Mouse (Mus musculus): ENCODE measurements at regions not wholly inside any gene's neighbourhood (a gene's known extent, or its start where the extent isn't known, plus 50 kb on each side); places are given as distances from the start of the nearest gene placed in this dataset.

DNA sequence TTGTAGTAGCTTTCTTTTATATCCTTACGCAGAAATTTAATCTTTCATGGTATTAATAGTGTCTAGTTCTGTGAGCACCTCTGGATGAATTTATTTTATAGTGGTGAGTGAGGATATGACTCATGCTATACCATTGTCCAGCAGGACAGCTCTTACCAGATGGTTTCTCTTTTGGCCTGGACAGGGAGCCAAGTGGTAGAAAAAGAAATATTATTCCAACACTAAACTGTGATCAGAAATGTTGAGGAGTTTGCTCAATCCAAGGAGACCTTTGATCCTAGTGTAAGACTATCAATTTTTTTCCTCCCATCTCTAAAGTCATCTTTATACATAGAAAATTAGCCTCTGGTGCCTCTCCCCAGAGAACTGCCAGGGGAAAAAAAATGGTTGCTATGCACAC lies 86.0 kb upstream of the Ppp3ca start:
- H3K79me2 ChIP-seq (replicated peaks; ENCODE audit: control insufficient read depth, extremely low read depth, insufficient read depth, poor library complexity, severe bottlenecking) = no peaks in the 10 kb centered on the region
- no peak overlapping the region for H3K4me2 ChIP-seq (ENCODE audit: insufficient read depth, low read depth, poor library complexity, severe bottlenecking)
- no peaks in the 10 kb centered on the region for H3K9me3 ChIP-seq (replicated peaks; ENCODE audit: low read length)
- H3K9ac ChIP-seq (ENCODE audit: insufficient read depth, low read depth) = no peak overlapping the region
- DNase-seq (ENCODE audit: extremely low read depth) = no peak
- no peak for TF ChIP-seq USF2 (conservative IDR thresholded peaks at IDR 0.05; ENCODE audit: low read depth, low read length)
- no peak for TF ChIP-seq JUND (conservative IDR thresholded peaks at IDR 0.05; ENCODE audit: low read depth, low read length)
- no peak for TF ChIP-seq SMC3 (IDR thresholded peaks at IDR 0.05; ENCODE audit: low read depth, low read length)
- no peak for TF ChIP-seq GABPA (IDR thresholded peaks at IDR 0.05; ENCODE audit: insufficient replicate concordance, low read depth, low read length)
- TF ChIP-seq ZKSCAN1 (IDR thresholded peaks at IDR 0.05; ENCODE audit: borderline replicate concordance, low read depth, low read length) = no peak
- no peak for TF ChIP-seq PAX5 (IDR thresholded peaks at IDR 0.05; ENCODE audit: low read length)
- TF ChIP-seq MYC (IDR thresholded peaks at IDR 0.05; ENCODE audit: low read depth, low read length) = no peak
- TF ChIP-seq ZC3H11A (IDR thresholded peaks at IDR 0.05; ENCODE audit: low read depth, low read length) = no peak
- TF ChIP-seq NRF1 (IDR thresholded peaks at IDR 0.05; ENCODE audit: low read depth, low read length) = no peak
- no peak for TF ChIP-seq HCFC1 (IDR thresholded peaks at IDR 0.05; ENCODE audit: low read depth, low read length)
- no peak for TF ChIP-seq BHLHE40 (IDR thresholded peaks at IDR 0.05; ENCODE audit: low read depth, low read length)
- TF ChIP-seq MXI1 (IDR thresholded peaks at IDR 0.05; ENCODE audit: low read depth, low read length) = no peak
- TF ChIP-seq POLR2AphosphoS2 (IDR thresholded peaks at IDR 0.05; ENCODE audit: low read depth, low read length) = no peak
- dilution Hi-C loops (cut with MboI; ENCODE audit: extremely low pct_ligation_motif_present, extremely low pct_unique_long_range_greater_than_20kb, low sequenced_read_pairs) = no loop called here
- no peak overlapping the region for H3K4me3 ChIP-seq (replicated peaks in 1 of 3; ENCODE audit: low read depth in 2 of 3, low read length in 2 of 3, poor library complexity in 1 of 3)
- H3K36me3 ChIP-seq (replicated peaks in 1 of 2; ENCODE audit: control insufficient read depth in 1 of 2, insufficient read depth in 1 of 2, low read length in 1 of 2) = no peaks in the 10 kb centered on the region
- no peak overlapping the region for H3K27ac ChIP-seq (ENCODE audit: insufficient read depth, low read depth)
- H3K27me3 ChIP-seq (replicated peaks) = no peaks in the 10 kb centered on the region
- no peaks in the 10 kb centered on the region for H3K4me1 ChIP-seq (ENCODE audit: control insufficient read depth in 1 of 2, insufficient read depth in 2 of 2)
- in situ Hi-C loops (cut with MboI; ENCODE audit: low pct_ligation_motif_present, low pct_unique_long_range_greater_than_20kb, low sequenced_read_pairs) = no loop called here

DNA sequence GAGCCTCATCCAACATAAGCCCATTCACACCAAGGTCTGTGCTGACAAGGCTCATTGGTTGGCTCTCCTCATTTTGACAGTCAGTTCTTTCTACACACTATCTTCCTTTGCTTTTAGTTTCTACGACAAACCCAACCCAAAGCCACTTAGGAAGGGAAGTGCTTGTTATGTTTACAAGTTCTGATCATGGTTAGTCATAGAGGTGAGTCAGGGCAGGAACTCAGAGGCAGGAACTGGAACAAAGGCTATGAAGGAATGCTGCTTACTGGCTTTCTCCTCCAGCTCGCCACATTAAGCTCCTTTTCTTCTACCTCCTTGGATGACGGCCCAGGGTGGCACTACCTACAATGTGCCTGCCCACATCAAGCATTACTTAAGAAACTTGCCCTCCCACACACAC lies 91.9 kb upstream of the Ppp3ca start:
- Histone ChIP-seq H3K36me3 (replicated peaks in 1 of 2; ENCODE audit: control insufficient read depth in 1 of 2, insufficient read depth in 1 of 2, low read length in 1 of 2) (no peaks in the 10 kb centered on the region), H3K79me2 (replicated peaks; ENCODE audit: control insufficient read depth, extremely low read depth, insufficient read depth, poor library complexity, severe bottlenecking) (no peaks in the 10 kb centered on the region), H3K9ac (ENCODE audit: insufficient read depth, low read depth) (no peak overlapping the region), H3K4me3 (replicated peaks in 1 of 3; ENCODE audit: low read depth in 2 of 3, low read length in 2 of 3, poor library complexity in 1 of 3) (no peak overlapping the region), H3K27me3 (replicated peaks) (no peaks in the 10 kb centered on the region), H3K4me2 (ENCODE audit: insufficient read depth, low read depth, poor library complexity, severe bottlenecking) (no peak overlapping the region), H3K27ac (ENCODE audit: insufficient read depth, low read depth) (no peak overlapping the region), H3K9me3 (replicated peaks; ENCODE audit: low read length) (no peaks in the 10 kb centered on the region), H3K4me1 (ENCODE audit: control insufficient read depth in 1 of 2, insufficient read depth in 2 of 2) (no peaks in the 10 kb centered on the region)
- TF ChIP-seq TBP (conservative IDR thresholded peaks at IDR 0.05; ENCODE audit: low read depth, low read length) (no peak), MEF2A (IDR thresholded peaks at IDR 0.05; ENCODE audit: borderline replicate concordance, low read depth, low read length) (no peak)
- no peak for DNase-seq (ENCODE audit: extremely low read depth)
- dilution Hi-C loops (cut with MboI; ENCODE audit: extremely low pct_ligation_motif_present, extremely low pct_unique_long_range_greater_than_20kb, low sequenced_read_pairs) = no loop called here
- in situ Hi-C loops (cut with MboI; ENCODE audit: low pct_ligation_motif_present, low pct_unique_long_range_greater_than_20kb, low sequenced_read_pairs) = no loop called here

DNA sequence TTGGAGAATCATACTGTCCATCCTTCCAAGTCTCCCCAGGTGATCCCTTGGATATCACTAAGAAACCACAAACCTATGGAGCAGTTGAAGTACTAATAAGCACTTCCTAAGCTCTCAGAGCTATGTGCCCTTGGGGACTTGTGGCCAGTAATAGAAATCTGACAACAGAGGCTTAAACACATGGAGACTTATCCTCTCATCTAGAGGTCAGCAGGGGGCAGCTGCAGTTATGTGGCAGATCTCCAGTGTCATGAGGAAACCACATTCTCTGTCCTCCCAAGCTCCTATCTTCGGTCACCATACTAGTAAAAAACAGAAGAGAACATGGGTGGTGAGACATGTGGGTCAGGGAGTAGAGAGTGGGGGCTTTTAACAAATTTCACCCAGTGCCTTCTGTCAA lies 99.4 kb upstream of the Ppp3ca start:
- in situ Hi-C loops (cut with MboI; ENCODE audit: low pct_ligation_motif_present, low pct_unique_long_range_greater_than_20kb, low sequenced_read_pairs) = no loop called here
- Histone ChIP-seq H3K9me3 (replicated peaks; ENCODE audit: low read length) (no peaks in the 10 kb centered on the region), H3K27me3 (replicated peaks) (no peaks in the 10 kb centered on the region), H3K79me2 (replicated peaks; ENCODE audit: control insufficient read depth, extremely low read depth, insufficient read depth, poor library complexity, severe bottlenecking) (no peaks in the 10 kb centered on the region), H3K9ac (ENCODE audit: insufficient read depth, low read depth) (no peak overlapping the region), H3K27ac (ENCODE audit: insufficient read depth, low read depth) (no peak overlapping the region), H3K4me3 (replicated peaks in 1 of 3; ENCODE audit: low read depth in 2 of 3, low read length in 2 of 3, poor library complexity in 1 of 3) (no peak overlapping the region), H3K4me1 (ENCODE audit: control insufficient read depth in 1 of 2, insufficient read depth in 2 of 2) (0 out of 4 replicates have a peak, but pooled peaks cover 0 to 3% of the 10 kb centered on the region in 2 experiments), H3K36me3 (replicated peaks in 1 of 2; ENCODE audit: control insufficient read depth in 1 of 2, insufficient read depth in 1 of 2, low read length in 1 of 2) (no peaks in the 10 kb centered on the region), H3K4me2 (ENCODE audit: insufficient read depth, low read depth, poor library complexity, severe bottlenecking) (no peak overlapping the region)
- TF ChIP-seq MEF2A (IDR thresholded peaks at IDR 0.05; ENCODE audit: borderline replicate concordance, low read depth, low read length) (no peak), CTCF (conservative IDR thresholded peaks at IDR 0.05 in 1 of 2, IDR thresholded peaks at IDR 0.05 in 1 of 2; ENCODE audit: low read depth in 2 of 2, low read length in 2 of 2) (peak in 1 of 2 experiments; percentile 39; a peak in 2 of 4 replicates)
- dilution Hi-C loops (cut with MboI; ENCODE audit: extremely low pct_ligation_motif_present, extremely low pct_unique_long_range_greater_than_20kb, low sequenced_read_pairs) = no loop called here
- DNase-seq (ENCODE audit: extremely low read depth) = no peak

Measured in CH12.LX (cell line).